Mouse (Mus musculus) neural tube, embryonic 12.5 days (tissue): ENCODE measurements around the gene Bsnd. TPM values are rescaled to one million over a fixed set of nuclear protein-coding genes. Genes with fewer than 3 reads are reported as not detected.
A peak's percentile ranks its signal among the peaks of the same experiment; 100 is the strongest.

Experiments used
- ATAC-seq: fragments of 200-750 bp; cut with Nextera tagmentation; 2 replicates; pipeline ENCODE4 v1.8.0; 2017; ENCODE audit warnings: low read depth, mild to moderate bottlenecking, moderate TSS enrichment, moderate library complexity; ENCODE audit not compliant: low FRiP score
- H3K27ac ChIP-seq: fragments of 300-500 bp; sonication (generic); 2 replicates; pipeline ENCODE4 v1.5.1; 2016
- H3K27me3 ChIP-seq: fragments of 300-500 bp; sonication (generic); replicated peaks from 2 replicates; pipeline ENCODE4 v1.6.1; 2016; ENCODE audit warnings: mild to moderate bottlenecking
- H3K36me3 ChIP-seq: fragments of 300-500 bp; sonication (generic); 2 replicates; pipeline ENCODE4 v1.6.1; 2016; ENCODE audit warnings: mild to moderate bottlenecking
- H3K4me1 ChIP-seq: fragments of 300-500 bp; sonication (generic); 2 replicates; pipeline ENCODE4 v1.6.1; 2016
- H3K4me2 ChIP-seq: fragments of 300-500 bp; sonication (generic); replicated peaks from 2 replicates; pipeline ENCODE4 v1.6.1; 2016; ENCODE audit warnings: mild to moderate bottlenecking
- H3K4me3 ChIP-seq: fragments of 300-500 bp; sonication (generic); 2 replicates; pipeline ENCODE4 v1.5.1; 2016
- H3K9ac ChIP-seq: fragments of 300-500 bp; sonication (generic); 2 replicates; pipeline ENCODE4 v1.6.1; 2016; ENCODE audit warnings: mild to moderate bottlenecking
- H3K9me3 ChIP-seq: fragments of 300-500 bp; sonication (generic); 2 replicates; pipeline ENCODE4 v1.6.1; 2016; ENCODE audit warnings: mild to moderate bottlenecking
- WGBS: fragments of 180-500 bp; shearing (Covaris S2); methylation state at CpG from one replicate; pipeline ENCODE4 v1.1.7; 2016; 5-methylcytosine and 5-hydroxymethylcytosine counted together
- polyA plus RNA-seq: library from polyadenylated mRNA; unstranded; fragments of >200 nt; fragmentation: Nextera tagmentation; extraction: Ambion mirVana; gene quantifications from 2 replicates; pipeline ENCODE4 v1.2.1, GENCODE M21; 2016

The Bsnd gene
- polyA plus RNA-seq, 1 experiment from 2014 or later = not detected

DNA sequence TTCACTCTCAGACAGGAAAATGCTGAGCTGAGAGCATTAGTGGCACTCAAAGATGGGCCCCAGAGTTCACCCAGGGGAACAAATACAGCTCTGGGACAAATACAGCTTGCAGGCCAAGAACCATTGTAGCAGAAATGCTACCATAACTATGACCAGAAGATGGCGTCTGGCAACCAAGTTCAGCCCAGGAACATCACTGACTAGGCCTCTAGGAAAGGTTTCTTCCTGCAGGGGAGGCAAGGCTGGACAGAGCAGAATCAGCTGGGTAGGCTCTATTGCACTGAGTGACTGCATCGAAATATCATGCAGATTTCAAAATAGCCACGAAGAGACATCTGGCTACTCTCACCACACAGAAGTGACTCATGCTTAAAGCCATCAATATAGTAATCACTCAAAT is 19.7 kb downstream of the Bsnd start:
- H3K4me3 ChIP-seq = no peak overlapping the region
- no peaks in the 10 kb centered on the region for H3K4me1 ChIP-seq
- no peak overlapping the region for H3K4me2 ChIP-seq
- no peaks in the 10 kb centered on the region for H3K27me3 ChIP-seq
- no peak overlapping the region for H3K27ac ChIP-seq
- H3K36me3 ChIP-seq = no peaks in the 10 kb centered on the region
- WGBS = 16% methylated on average over 3 of the region's 3 CpGs
- peak; percentile 49; the same call in 1 of the 2 replicates for ATAC-seq
- no peak overlapping the region for H3K9ac ChIP-seq
- no peaks in the 10 kb centered on the region for H3K9me3 ChIP-seq

DNA sequence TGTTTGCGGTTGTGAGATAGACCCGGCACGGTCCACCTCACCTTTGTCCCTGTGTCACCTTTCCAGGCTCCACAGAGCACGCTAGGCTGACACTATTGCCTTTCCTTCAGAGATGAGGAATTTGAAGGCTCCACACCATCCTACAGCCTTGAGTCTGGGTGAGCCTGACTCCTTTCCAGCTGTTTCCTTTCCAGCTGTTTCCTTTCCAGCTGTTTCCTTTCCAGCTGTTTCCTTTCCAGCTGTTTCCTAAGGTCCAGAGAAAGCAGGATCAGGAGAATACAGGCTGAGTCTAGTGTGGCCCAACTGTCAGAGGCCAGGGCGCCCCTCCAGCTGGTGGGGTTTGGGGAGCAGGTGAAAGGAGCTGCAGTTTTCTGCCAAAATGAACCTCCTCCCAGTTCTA is 21.2 kb downstream of the Bsnd start:
- H3K9me3 ChIP-seq = no peaks in the 10 kb centered on the region
- no peak for ATAC-seq
- H3K27ac ChIP-seq = no peak overlapping the region
- no peak overlapping the region for H3K9ac ChIP-seq
- H3K36me3 ChIP-seq = no peaks in the 10 kb centered on the region
- H3K27me3 ChIP-seq = no peaks in the 10 kb centered on the region
- H3K4me3 ChIP-seq = no peak overlapping the region
- H3K4me2 ChIP-seq = no peak overlapping the region
- WGBS = 84% methylated on average over 5 of the region's 5 CpGs
- no peaks in the 10 kb centered on the region for H3K4me1 ChIP-seq

DNA sequence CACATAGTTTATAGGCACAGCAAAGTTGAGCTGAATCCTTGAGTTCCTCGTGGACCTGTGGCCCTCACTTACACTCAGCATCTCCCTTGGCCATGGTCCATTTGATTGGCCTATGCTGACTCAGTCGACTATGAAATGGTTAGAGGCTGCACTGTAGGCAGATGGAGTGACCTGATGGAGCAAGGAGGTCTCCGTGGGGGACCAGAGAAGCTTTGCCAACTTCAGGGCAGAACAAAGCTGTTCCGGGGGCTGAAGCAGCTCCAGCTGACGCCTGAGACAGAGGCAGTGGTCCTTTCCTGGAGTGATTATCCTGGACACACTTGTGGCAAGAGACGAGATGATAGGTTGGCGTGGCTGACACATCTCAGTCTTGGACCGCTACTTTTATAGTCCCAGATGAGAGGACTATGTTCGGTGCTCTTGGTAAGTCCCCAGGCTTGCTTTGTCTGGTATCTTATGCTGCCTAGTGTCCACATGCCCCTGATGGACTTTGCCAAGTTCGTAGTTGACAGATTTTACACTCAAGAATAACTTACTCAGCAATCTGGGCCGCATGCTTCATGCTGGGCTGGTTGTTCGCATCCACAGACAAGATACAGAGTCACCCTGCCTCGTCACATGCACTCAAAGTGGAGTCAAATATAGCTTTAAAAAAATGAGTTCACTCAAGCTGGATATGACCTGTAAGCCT is 24.5 kb downstream of the Bsnd start:
- ATAC-seq = no peak
- WGBS = 84% methylated on average over 13 of the region's 13 CpGs
- no peaks in the 10 kb centered on the region for H3K36me3 ChIP-seq

DNA sequence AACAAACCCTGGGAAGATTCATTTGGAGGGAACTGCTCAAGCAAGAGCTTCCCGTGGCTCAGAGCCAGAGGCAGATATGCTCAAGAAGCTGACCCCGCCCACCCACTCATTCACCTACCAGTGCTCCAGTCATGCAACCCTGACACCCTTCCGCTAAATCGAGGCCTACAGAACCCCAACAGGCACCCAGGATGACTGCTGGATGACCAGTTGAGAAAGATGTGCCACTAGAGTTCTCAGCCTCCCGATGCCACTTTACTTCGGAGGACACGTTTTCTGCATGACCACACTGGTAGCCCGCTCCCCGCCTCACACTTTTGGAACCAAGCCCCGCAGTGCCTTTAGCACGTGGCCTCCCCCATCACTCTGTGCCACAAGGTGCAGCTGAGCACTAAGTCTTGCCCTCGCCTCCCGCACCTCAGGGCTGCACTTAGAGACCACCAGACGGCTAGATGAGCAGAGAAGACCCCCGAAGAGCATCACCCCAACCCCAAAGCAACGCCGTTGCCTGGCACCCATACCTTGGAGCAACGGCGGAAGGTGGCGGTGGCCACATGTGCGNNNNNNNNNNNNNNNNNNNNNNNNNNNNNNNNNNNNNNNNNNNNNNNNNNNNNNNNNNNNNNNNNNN is 28.8 kb downstream of the Bsnd start:
- Histone ChIP-seq H3K9ac (peak overlapping the region; percentile 45; the same call in 1 of the 2 replicates), H3K36me3 (no peaks in the 10 kb centered on the region), H3K4me1 (peaks cover 14% of the 10 kb centered on the region), H3K4me2 (peak overlapping the region; percentile 71), H3K27me3 (peaks cover 28% of the 10 kb centered on the region), H3K4me3 (peak overlapping the region; percentile 36), H3K9me3 (no peaks in the 10 kb centered on the region), H3K27ac (no peak overlapping the region)
- 19% methylated on average over 21 of the region's 21 CpGs for WGBS
- ATAC-seq = 0 out of 2 replicates have a peak, but pooled peaks have one; percentile 5

More for the DNA sequence above, 24.5 kb downstream of the Bsnd start:
- no peak overlapping the region for H3K4me2 ChIP-seq
- H3K4me3 ChIP-seq = no peak overlapping the region
- H3K9ac ChIP-seq = no peak overlapping the region
- peaks cover 27% of the 10 kb centered on the region for H3K27me3 ChIP-seq
- no peaks in the 10 kb centered on the region for H3K9me3 ChIP-seq
- H3K4me1 ChIP-seq = peaks cover 14% of the 10 kb centered on the region
- H3K27ac ChIP-seq = no peak overlapping the region

DNA sequence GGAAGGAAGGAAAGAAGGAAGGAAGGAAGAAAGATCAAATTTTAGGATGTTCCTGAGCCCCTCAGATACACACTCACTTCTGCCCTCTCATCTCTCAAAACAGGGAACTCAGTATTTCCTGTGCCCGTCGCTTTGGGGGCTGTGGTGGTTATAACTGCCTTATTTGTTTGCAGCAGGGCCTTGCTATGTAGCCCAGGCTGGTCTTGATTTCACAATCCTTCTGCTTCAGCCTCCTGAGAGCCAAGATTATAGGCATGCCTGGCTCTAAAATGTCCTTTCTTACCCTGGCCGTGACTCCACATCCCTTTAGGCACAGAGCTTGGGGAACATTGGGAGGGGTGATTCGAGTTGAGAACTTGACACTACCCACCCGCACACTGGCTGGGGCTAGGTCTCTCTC is 29.6 kb downstream of the Bsnd start:
- peaks cover 28% of the 10 kb centered on the region for H3K27me3 ChIP-seq
- no peaks in the 10 kb centered on the region for H3K9me3 ChIP-seq
- H3K4me1 ChIP-seq = peaks cover 14% of the 10 kb centered on the region
- 61% methylated on average over 5 of the region's 5 CpGs for WGBS
- H3K9ac ChIP-seq = no peak overlapping the region
- H3K27ac ChIP-seq = no peak overlapping the region
- H3K36me3 ChIP-seq = no peaks in the 10 kb centered on the region
- H3K4me3 ChIP-seq = no peak overlapping the region
- no peak overlapping the region for H3K4me2 ChIP-seq
- no peak for ATAC-seq

DNA sequence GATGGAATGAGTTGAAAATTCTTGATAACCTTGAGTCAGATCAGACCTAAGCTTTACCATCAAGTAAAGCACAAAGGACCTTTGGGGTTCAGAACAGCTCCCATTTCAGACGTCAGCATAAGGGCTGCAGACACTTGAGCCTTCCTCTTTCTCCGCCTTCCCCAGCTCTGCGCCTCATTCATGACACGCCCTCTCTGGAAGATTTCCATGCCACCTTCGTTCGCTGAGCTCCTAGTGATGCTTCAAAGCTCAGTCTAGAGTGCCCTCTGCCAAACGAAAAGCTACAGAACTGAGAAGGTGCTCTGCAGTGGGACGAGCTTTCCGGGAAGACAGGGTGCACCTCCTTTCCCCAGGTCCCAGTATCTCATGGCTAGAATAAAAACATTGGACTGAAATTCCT is 30.1 kb downstream of the Bsnd start:
- Histone ChIP-seq H3K4me3 (no peak overlapping the region), H3K27me3 (peaks cover 28% of the 10 kb centered on the region), H3K4me2 (no peak overlapping the region), H3K9me3 (no peaks in the 10 kb centered on the region), H3K4me1 (peaks cover 14% of the 10 kb centered on the region), H3K27ac (no peak overlapping the region), H3K36me3 (no peaks in the 10 kb centered on the region), H3K9ac (no peak overlapping the region)
- no peak for ATAC-seq
- WGBS = 76% methylated on average over 9 of the region's 9 CpGs

DNA sequence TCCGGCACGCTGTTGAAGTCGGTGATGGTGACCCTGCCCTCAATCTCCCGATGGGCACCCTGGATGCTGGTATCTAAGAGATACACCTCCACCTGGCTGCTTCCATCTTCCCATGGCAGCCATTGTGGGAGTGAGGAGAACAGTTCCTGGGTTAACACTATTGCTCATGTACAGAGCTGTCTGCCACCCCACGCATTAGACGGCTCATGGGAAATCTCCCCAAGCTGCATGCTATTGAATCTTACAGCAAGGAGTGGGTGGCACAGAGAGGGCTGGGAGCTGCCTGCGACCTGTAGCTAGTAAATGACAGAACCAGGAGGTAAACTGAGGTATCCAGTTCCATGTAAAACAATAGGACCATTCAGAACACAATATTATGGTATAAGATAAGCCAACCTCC is 37.5 kb downstream of the Bsnd start:
- H3K36me3 ChIP-seq = no peaks in the 10 kb centered on the region
- WGBS = 92% methylated on average over 7 of the region's 7 CpGs
- H3K27me3 ChIP-seq = no peaks in the 10 kb centered on the region
- no peak overlapping the region for H3K4me2 ChIP-seq
- no peak for ATAC-seq
- H3K9me3 ChIP-seq = no peaks in the 10 kb centered on the region
- no peak overlapping the region for H3K4me3 ChIP-seq
- H3K9ac ChIP-seq = no peak overlapping the region
- no peaks in the 10 kb centered on the region for H3K4me1 ChIP-seq
- no peak overlapping the region for H3K27ac ChIP-seq

DNA sequence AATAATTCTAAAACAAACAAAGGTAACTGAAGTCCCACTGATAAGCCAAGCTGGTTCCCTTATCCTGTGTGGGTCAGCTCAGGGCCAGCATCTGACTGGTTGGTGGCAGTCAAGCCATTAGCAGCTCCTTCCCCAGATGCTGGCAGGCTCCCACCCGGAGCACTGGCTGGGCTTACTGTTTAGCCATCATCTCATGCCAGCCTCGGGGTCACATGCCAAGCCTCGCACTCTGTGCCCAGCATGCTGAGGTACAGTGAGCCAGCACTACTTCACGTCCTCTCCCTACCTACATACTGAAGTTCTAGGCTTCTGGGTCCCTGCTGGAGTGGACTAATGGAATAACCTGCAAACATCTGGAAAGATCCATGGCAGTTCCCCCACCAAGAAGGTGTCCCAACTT is 38.6 kb downstream of the Bsnd start:
- H3K9ac ChIP-seq = no peak overlapping the region
- H3K27ac ChIP-seq = no peak overlapping the region
- H3K4me2 ChIP-seq = no peak overlapping the region
- WGBS = 89% methylated on average over 4 of the region's 4 CpGs
- H3K36me3 ChIP-seq = no peaks in the 10 kb centered on the region
- H3K4me1 ChIP-seq = no peaks in the 10 kb centered on the region
- no peaks in the 10 kb centered on the region for H3K27me3 ChIP-seq
- H3K9me3 ChIP-seq = no peaks in the 10 kb centered on the region
- no peak overlapping the region for H3K4me3 ChIP-seq
- no peak for ATAC-seq

DNA sequence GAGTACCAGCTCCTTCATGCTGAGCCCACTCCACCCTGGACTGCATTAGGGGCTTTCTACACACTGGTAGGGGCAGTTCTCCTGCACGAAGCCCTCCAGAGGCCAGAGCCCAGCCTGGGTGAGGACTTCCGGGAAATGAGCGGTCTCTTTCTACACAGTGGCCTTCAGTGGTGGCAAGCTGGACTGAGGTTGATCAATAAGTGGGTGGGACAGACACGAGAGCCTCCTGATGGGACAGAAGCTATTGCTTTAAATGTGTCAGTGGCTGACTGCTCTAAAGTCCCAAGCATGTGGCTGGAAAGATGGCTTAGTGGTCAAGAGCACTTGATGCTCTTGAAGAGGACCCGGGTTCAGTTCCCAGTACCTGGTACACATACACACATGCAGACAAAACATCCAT is 39.0 kb downstream of the Bsnd start:
- Histone ChIP-seq H3K36me3 (no peaks in the 10 kb centered on the region), H3K4me1 (no peaks in the 10 kb centered on the region), H3K9ac (no peak overlapping the region), H3K4me3 (no peak overlapping the region), H3K27me3 (no peaks in the 10 kb centered on the region), H3K27ac (no peak overlapping the region), H3K4me2 (no peak overlapping the region), H3K9me3 (no peaks in the 10 kb centered on the region)
- ATAC-seq = no peak
- 88% methylated on average over 5 of the region's 5 CpGs for WGBS

DNA sequence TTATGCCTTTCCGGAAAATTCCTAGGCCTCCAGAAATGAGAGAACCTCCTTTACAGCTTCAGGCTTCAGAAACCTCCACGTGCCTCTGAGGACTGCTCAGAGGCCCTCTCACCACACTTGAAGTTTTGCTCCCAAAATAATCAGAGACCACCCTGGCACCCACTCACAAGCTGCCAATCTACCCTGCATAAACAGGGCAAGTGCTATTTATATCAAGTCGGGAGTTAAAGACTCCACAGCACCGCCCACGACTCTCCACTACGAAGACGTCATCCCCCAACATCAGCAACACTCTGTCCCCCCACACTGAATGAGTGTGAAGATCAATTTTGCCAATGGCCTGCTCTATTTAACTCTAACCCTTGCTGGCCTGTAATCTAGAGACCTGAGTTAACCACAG is 39.7 kb downstream of the Bsnd start:
- Histone ChIP-seq H3K9me3 (no peaks in the 10 kb centered on the region), H3K9ac (no peak overlapping the region), H3K36me3 (no peaks in the 10 kb centered on the region), H3K27ac (no peak overlapping the region), H3K4me1 (no peaks in the 10 kb centered on the region), H3K4me3 (no peak overlapping the region), H3K27me3 (no peaks in the 10 kb centered on the region), H3K4me2 (no peak overlapping the region)
- ATAC-seq = no peak
- 86% methylated on average over 7 of the region's 7 CpGs for WGBS

DNA sequence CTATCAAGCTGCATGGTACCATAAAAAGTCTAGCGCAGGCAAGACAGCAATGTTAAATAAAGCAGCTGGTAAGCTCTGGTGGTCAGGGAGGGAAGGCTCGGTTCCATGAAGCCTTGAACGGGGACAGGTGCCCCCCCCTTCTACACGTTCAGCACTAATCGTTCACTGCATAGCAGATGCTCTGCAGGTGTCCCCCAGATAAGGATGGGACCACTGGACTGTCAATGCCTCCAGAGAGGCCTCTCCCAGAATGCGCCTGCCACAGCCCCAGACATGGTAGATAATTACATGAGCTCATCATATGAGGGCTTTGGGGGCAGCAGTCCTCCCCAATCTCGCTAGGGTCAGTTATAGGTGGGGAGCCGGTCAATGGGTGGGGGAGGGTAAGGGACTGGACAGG is 42.8 kb downstream of the Bsnd start:
- no peak overlapping the region for H3K9ac ChIP-seq
- no peak for ATAC-seq

DNA sequence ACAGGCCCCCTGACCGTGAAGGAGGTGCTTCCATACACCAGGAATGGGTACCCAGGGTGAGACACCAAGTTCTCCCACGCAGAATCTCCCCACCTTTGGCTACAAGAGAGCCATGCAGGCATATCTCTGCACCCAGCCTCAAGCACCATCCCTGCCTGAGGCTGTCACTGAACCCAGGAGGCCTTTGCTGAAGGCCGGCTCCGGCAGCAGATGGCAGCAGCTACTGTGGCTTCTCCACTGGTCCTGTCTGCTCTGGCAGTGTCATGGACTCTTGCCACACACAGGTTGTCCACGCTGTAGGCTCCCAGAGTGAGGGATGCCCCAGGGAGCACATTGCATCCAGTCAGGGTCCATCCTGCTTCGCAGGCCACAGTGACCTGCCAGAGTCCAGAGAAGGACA is 48.9 kb downstream of the Bsnd start:
- Histone ChIP-seq H3K4me3 (no peak overlapping the region), H3K36me3 (peaks cover 35% of the 10 kb centered on the region), H3K9ac (no peak overlapping the region), H3K9me3 (no peaks in the 10 kb centered on the region), H3K4me1 (no peaks in the 10 kb centered on the region), H3K27ac (no peak overlapping the region), H3K4me2 (no peak overlapping the region), H3K27me3 (no peaks in the 10 kb centered on the region)
- no peak for ATAC-seq
- WGBS = 87% methylated on average over 6 of the region's 6 CpGs

More for the DNA sequence above, 42.8 kb downstream of the Bsnd start:
- Histone ChIP-seq H3K4me1 (no peaks in the 10 kb centered on the region), H3K9me3 (no peaks in the 10 kb centered on the region), H3K4me2 (no peak overlapping the region), H3K27me3 (no peaks in the 10 kb centered on the region), H3K36me3 (no peaks in the 10 kb centered on the region), H3K27ac (no peak overlapping the region), H3K4me3 (no peak overlapping the region)
- WGBS = 89% methylated on average over 8 of the region's 8 CpGs

DNA sequence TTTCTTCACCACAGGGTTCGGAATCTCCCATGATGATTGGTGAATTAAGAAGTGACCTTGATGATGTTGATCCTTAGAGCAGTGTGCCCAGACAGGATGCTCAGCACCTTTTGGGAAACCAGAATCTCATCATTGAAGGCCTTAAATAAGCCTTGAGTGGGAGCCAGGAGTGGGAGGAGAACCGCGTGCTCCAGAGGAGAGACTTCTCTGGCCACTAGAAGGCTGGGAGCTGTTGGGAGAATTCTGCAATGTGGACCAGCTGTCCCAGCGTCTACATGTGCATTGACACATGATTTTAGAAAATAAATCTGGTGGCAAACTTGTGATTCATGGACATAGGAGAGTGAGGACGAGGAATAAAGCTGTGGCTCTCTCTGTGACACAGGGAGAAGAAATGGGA is 53.3 kb downstream of the Bsnd start:
- Histone ChIP-seq H3K4me3 (no peak overlapping the region), H3K4me2 (no peak overlapping the region), H3K27ac (no peak overlapping the region), H3K9ac (no peak overlapping the region), H3K4me1 (no peaks in the 10 kb centered on the region), H3K27me3 (no peaks in the 10 kb centered on the region), H3K9me3 (no peaks in the 10 kb centered on the region), H3K36me3 (peaks cover 68% of the 10 kb centered on the region)
- no peak for ATAC-seq
- 93% methylated on average over 5 of the region's 5 CpGs for WGBS
